Mouse (Mus musculus): ENCODE measurements around the gene P2rx5.

The P2rx5 gene

DNA sequence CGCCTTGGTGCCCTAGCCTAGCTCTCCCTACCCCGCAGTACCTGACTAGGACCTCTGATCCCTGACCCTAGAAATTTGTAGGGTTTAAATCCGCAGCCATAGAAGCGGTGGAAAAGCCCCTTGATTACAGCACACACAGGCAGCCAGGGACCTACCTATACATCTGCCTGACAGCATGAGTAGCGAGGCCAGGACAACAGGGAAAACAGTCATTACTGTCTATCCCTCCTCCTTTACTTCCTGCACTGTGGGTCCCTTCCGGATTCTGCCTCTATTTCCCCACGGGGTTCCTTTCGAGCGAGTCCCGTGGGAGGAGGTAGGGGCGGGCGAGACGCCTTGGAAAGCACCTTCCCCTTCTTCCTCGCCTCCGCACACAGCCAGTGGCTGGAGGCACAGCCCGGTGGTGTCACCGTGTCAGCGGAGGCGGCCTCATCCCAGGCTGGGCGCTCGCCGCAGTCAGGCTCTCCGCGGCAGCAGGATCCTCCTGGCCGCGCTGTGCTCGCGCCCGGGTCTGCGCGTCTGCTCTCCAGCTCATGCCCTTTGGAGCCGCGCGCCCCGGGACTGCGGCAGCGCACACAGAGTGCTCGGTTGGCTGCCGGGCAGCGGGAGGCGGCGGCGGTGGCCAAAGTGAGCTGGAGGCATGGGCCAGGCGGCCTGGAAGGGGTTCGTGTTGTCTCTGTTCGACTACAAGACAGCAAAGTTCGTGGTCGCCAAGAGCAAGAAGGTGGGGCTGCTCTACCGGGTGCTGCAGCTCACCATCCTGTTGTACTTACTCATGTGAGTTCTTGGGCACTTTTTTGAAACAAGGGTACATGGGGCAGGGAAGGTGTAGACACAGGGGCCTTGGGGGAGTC lies at the start of gene P2rx5:
P2rx5 (plus strand) TSS at position 465 of the 854 bp plus-strand sequence.
- in situ Hi-C loops (cut with MboI, MseI): no loop called here

DNA sequence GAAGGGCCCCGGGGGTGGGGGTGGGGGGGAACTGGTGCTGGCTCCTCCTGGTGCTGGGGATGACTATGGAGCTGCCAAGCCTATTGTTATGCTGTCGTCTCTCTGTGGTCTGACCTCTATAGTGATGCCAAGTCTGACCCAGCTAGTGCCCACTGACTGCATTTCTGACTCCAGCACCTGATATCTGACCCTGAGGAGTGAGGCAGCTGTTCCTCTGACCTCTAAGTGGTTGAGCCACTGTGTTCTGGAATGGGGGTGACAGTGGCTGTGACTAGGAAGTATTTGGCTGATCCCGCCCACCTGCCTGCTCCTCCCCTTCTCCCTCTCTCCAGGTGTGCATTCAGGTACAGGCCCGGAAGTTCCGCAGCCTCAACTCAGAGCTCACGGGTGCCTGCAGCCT lies 48.8 kb upstream of the P2rx5 start:
- in situ Hi-C loops (cut with MboI, MseI): loop anchor here (5.0 kb wide), 1 partner anchor 39 kb away; no protein-coding TSS in a partner anchor

DNA sequence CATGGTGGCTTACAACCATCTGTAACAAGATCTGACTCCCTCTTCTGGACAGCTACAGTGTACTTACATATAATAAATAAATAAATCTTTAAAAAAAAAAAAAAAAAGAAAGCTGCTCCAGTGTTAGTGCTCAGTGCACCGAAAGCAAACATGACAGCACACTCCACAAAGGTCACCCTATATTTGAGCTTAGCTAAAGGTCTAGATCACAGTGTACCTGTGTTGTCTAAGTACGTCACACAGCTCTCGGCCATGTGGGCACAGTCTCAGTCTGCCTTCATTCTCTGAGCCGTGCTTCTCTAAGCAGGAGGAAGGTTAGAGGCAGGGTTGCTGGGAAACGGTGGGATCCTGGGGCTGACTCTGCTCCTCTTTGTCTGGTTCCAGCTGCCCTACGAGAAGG lies 33.7 kb upstream of the P2rx5 start:
- in situ Hi-C loops (cut with MboI, MseI): no loop called here

DNA sequence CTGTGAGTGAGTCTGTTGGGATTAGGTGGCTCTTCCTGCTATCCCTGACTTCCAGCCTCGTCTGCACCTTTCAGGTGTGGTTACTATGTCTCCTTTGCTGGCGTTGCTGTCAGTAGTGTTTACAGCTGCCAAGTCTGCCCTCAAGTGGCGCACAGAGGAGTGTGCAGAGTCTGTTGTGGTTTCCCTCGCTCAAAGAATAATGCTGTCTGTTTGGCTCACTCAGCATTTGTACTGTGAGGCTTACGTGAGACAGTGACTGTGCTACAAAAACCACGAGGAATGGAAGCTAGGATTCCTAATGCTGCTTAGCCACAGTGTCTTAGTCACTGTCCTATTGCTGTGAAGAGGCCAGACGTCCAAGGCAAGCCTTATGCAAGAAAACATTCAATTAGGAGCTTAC lies 29.2 kb upstream of the P2rx5 start:
- in situ Hi-C loops (cut with MboI, MseI): loop anchor here (10.0 kb wide), 1 partner anchor 116 kb away; the partner anchor contains the start of gene Camkk1

DNA sequence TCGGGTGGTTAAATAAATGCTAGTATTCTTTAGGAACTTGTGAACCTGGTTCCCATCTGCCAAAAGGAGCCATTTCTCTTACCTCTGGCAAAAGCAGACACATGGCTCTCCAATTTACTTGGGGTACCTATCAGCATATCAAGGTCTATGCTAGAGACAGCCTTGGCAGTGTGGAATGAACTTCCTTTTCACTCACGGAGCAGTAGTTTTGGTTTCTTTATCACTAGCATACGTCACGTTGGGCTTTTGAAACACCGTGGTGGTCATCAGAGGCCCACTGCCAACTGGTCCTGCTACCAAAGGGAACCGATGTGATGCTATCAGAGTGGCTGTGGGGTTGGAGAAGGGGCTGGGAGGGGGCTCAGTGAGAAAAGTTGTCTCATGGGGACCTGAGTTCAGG lies 27.2 kb upstream of the P2rx5 start:
- in situ Hi-C loops (cut with MboI, MseI): loop anchor here (10.0 kb wide), 1 partner anchor 118 kb away; the partner anchor contains the start of gene Camkk1

DNA sequence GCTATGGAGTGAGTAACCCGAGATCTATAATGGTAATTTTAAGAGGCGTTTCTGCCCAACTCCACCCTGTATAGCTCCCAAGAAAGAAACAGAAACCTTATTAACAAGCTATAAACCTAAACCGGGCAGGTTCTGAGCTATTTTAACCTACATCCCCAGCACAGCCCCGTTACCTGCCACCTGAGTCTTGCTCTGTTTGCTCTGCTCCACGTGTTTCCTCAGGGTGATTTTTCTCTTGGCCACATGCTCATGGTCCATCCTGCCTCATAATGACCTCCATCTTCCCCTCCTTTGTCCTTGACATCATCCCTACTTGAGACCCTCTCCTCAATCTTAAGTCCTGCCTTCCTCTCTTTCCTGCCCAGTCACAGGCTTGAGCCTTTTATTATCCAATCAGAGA lies 26.0 kb upstream of the P2rx5 start:
- in situ Hi-C loops (cut with MboI, MseI): loop anchor here (10.0 kb wide), 1 partner anchor 119 kb away; the partner anchor contains the start of gene Camkk1

DNA sequence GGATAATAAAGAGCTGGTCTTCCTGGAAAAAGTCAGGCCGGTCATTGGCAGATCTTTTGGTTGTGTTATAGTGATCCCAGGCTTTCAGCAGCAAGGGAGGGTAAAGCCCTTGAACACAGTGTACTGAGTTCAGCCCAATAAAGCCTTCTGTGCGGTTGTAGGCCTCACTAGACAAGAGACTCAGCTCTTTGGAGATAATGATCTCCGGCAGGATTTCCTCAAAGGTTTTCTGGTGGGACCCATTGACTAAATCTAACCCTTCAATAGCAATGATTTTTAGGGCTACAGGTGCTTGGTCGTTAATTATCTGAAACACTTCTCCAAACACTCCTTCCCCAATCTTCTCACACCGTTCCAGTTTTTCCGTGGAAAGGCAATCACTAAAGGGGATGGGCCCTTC lies 23.6 kb upstream of the P2rx5 start:
- in situ Hi-C loops (cut with MboI, MseI): loop anchor here (5.0 to 10.0 kb wide), 2 partner anchors 122 to 146 kb away; partner anchors contain the start of gene Camkk1

DNA sequence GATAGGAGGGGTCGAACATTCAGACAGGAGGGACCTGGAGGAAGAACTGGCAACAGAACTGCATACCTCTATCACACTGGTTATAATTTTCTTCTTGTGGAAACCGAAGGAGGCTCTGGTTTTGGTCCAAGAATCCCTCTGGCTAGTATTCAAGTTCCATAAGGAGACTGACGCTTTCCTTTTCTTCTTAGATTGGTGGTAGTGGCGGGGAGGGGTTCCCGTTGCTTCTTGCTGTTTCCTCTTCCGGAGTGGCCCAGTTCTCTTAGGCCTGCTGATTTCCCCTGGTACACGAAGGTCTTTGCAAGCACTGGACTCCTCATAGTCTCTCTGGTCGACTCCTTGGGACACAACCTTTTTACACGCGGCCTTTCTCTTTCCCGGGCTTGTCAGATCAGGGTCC lies 23.1 kb upstream of the P2rx5 start:
- in situ Hi-C loops (cut with MboI, MseI): loop anchor here (5.0 to 10.0 kb wide), 2 partner anchors 122 to 145 kb away; partner anchors contain the start of gene Camkk1

DNA sequence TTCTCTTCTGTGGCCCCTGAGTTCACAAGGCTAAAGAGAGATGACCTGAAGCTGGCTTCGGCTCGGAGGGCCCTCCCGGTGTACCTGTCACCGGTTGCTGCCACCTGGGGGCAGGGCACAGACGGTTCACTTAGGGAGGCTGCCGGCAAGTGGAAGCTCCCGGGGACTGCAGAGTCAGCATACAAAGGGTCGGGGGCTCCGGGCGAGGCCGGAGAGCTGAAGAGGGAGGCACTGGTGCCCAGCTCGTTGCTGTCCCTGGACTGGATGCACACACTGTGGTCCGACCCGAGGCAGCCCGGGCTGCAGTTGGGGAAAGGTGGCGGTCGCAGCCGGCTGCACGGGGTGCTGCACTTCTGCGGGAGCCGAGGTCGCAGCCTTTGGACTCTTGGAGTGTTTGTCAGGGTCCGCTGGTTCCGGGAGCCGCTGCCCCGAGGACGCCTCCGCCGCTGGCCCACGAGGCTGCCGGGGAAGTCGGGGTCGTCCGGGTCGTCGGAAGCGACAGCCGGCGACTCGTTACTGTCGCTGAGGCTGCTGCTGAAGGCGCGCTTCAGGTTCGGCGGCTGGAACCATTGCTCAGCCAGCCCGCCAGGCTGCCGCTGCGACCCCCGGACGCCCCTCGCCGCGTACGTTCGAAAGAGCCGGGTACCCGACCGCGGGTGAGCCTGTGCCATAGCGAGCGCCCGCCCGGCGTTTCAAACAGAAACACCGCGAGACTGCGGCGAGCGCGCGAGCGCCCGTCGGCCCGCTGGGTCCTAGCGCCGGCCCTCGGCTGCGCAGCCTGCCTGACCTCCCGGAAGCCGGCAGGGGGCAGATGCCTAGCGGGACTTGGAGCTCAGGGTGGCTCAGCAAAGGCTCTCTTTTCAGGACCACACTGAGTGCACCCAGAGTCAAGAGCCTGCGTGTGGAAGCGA lies 22.4 kb upstream of the P2rx5 start, which contains the start of gene Haspin:
Haspin (minus strand) TSS at position 704 of the 911 bp plus-strand sequence.
- in situ Hi-C loops (cut with MboI, MseI): loop anchor here (5.0 to 10.0 kb wide), 2 partner anchors 123 to 144 kb away; partner anchors contain the start of gene Camkk1

DNA sequence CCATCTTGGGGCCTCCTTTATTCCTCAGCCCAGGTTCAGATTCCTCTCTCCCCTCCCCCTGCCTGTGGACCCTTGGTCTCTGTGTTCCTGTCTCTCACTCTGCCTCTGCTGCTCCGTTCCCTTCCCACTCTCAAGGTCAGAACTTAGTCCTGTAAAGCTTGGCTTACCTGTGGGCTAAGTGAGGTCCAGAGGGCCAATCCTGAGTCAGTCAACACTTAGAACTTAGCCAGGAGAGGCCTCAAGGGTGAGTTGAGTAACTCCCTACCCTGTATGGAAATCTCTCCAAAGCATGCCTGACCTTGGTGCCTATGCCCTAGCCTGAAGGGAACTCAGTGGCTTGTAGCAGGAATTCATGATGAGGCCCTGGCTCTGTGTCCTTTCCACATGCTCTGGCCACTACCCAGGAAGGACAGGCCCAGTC lies 15.9 kb upstream of the P2rx5 start:
- in situ Hi-C loops (cut with MboI, MseI): no loop called here

DNA sequence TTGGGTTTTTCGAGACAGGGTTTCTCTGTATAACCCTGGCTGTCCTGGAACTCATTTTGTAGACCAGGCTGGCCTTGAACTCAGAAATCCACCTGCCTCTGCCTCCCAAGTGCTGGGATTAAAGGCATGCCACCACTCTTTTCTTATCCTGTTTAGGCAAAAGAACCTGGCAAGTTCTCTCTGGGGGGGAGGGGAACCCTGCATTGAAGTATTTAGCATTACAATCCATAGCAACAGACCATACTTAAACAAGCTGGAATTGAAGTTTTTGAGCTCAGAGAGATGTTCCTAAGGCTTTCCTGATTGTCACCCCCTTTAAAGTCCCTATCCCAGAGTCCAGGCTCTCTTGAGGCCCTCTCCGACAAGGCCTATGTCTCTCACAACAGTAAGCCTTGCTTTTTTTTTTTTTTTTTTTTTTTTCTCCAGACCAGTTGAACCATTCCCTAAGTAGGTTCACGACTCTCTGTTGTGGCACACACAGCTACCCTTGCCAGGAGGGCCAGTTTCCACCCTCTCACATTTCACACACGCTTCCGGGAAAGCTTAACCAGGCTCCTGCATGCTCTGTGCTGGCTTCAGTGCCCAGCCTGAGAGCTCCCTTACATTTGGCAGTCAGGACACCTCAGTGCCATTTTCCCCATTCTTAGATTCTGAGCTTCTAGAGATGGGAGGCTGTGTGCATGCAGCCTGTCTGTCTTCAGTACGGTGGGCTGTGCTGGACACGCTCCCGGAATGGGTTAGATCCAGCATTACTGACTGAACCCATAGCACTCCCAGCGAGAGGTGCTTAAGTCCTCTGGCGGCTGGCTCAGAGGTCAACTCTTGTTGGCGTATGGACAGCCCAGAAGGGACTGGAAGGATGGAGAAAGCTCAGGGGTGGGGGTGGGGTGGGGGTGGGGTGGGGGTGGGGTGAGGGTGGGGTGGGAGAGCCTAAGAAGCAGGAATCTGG lies 13.9 kb upstream of the P2rx5 start:
- in situ Hi-C loops (cut with MboI, MseI): no loop called here

DNA sequence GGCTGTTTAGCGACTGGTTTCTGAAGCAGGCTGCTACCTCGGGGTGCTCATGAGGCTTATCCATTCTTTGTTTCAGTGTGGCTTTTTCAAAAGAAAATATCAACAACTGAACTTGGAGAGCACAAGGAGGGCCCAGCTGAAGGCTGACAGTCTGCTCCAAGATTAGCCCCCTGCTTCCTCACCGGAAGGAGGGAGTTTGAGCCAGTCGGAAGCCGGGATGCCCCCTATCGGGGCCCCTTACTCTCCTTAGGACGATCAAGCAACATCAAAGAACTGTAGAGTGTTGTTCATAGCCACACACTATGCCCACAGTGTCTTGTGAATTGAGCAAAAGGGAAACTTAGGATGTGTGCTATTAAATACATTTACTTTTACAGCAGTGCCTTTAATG lies 13.3 kb upstream of the P2rx5 start:
- in situ Hi-C loops (cut with MboI, MseI): no loop called here

DNA sequence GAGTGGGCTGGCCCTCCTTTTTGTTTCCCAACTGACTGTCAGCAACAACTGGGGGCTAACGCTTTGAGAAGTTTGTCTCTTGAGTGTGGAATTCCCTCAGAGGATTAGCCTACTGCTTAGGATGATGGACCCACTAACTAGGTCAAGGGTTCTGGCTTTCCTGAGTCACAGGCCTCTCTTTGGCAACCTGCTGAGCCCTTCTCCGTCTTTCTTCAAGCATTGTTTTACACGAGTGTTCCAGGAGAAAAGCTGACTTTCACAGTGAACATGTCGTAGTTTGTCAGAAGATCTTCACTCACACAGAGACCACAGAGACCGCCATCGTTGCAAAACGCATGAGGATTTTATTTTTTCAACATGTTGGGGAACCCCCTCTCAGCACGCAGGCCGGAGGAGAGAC lies 12.0 kb upstream of the P2rx5 start:
- in situ Hi-C loops (cut with MboI, MseI): no loop called here

DNA sequence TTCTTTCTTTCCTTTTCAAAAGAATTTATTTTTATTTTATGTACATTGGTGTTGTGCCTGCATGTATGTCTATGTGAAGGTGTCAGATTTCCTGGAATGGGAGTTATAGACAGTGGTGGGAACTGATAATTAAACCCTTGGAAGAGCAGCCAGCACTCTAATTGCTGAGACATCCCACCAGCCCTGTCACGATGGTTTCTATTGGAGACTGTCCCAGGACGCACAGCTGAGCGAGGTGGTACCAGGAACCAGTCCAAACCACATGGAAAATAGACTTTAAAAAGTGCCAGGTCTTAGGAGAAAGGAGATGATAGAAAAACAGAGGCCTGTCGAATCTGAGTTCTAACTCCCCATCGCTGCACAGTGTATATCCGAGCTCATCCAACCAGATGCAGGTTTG lies 5.2 kb upstream of the P2rx5 start:
- in situ Hi-C loops (cut with MboI, MseI): no loop called here

DNA sequence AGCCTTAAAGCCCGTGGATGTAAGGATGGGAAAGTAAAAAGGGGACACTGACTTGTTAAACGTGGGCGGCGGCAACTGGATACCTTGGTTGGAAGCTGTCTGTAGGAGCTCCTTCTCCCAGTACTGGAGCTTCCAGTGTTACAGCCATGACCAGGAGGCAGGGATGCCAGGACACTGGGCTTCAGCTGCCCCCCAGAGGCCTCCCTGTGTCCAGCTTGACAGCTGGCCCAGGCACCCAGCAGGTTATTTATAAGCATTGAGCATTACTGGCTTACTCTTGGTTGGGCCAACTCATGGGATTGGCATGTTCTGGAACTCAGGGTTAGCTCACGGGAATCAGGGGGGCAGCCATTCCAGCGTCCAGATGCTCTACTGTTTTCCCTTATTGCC lies 585 bp downstream of the P2rx5 start:
- in situ Hi-C loops (cut with MboI, MseI): no loop called here

DNA sequence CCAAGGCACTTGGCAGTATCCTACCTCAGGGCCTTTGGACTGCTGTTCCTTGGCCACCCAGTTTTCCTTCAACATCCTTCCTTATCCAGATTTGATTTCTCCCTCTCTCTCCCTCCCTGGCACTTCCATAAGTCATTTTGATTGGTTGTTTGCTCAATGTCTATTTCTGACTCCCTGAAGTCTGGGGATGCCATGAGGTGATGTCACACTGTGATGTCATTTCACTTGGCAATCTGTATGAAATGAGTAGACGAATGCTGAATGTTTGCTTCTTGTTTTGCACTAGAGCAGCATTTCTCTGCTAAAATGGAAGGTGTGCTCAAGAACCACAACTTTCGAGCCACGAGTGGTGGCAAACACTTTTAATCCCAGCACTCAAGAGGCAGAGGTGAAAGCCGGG lies 1.4 kb downstream of the P2rx5 start:
- in situ Hi-C loops (cut with MboI, MseI): no loop called here

DNA sequence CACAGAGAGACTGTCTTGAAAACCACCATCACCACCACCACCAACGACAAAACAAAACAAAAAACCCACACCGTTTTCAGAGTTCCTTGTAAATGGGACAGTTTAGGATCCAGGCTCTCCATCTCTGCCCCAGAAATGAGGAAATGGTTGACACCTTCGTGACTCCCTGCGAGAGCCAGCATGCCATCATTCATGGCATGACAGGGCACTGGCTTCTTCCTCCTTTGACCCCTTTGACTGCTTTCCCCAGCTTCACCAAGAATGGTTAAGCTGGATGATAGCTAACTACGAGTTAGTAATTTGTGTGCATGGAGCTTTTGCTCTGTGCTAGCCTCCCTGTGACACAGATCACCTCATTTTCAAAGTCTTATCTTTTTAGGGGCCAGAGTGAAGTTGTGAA lies 2.1 kb downstream of the P2rx5 start:
- in situ Hi-C loops (cut with MboI, MseI): no loop called here

DNA sequence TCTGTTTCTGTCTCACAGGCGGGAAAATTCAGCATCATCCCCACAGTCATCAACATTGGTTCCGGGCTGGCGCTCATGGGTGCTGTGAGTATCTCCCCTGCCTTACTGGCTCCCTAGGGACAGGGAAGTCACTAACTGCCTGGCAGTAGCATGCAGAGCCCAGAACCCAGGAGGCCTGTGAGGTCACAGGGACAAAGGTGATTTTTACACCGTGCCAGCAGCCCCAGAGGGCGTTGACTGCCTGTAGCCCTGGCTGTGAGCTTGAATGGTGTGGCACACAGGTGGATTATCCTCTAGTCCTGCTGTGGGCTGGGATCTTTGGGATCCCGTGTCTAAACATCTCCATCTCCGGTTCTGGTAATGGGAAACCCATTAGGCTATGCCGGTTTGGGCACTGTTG lies 7.8 kb downstream of the P2rx5 start:
- in situ Hi-C loops (cut with MboI, MseI): no loop called here

DNA sequence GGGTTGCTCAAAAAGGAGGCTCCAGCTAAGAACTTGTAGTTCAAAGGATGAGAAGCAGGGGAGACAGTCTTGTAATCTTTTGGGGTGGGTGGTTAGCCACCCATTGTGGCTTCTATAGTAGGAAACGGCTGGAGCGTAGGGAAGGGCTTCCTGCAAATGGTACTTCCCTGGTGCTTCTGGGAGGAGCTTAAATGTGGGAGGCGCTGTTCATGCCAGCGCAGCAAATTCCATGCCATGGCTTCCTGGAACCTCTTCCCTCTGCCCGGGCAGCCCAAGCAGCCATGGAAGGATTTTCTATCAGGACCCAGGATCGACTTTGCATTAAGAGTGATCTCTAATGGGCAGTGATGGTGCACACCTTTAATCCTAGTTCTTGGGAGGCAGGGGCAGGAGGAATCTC lies 8.4 kb downstream of the P2rx5 start:
- in situ Hi-C loops (cut with MboI, MseI): no loop called here

DNA sequence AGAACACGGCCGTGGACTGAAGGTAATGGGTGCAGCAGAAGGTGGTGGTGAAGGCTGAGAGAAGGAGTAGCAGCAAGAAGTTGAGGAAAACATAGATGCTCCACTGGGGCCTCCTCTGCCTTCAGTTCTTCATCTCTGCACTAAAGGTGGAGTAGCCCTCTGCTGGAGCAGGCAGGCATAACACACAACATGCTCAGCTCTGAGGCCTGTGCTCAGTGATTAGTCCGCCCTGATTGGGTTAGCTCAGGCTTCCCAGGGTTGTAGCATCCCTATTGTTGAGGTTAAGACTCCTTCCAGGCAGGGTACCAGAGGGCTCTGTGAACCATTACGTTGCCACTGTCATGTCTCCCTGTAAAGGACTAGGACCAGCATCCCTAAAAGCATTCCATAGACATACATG lies 9.0 kb downstream of the P2rx5 start:
- in situ Hi-C loops (cut with MboI, MseI): no loop called here

DNA sequence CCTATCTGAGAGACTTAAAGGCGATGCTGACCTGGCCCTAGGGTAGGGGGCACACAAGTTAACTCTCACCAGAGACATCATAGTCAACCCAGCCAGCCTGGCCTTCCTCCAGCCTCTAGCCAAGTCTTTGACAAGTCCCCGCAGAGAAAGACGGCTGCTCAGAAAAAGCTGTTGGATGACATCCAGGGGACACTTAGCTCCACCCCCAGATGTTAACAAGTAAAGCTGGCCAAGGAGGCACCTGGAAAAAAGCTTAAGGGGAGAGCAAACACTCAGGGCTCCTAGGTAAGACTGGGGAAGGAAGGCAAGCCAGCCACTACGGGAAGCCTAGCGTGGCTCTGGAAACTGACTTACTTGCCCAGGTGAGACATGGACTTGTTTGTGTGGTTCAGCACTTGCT lies 12.0 kb downstream of the P2rx5 start:
- in situ Hi-C loops (cut with MboI, MseI): no loop called here

All from regulatory T cell (primary cell).